ENCODE assay signal across 15 mouse cellular contexts in the genomic region with DNA sequence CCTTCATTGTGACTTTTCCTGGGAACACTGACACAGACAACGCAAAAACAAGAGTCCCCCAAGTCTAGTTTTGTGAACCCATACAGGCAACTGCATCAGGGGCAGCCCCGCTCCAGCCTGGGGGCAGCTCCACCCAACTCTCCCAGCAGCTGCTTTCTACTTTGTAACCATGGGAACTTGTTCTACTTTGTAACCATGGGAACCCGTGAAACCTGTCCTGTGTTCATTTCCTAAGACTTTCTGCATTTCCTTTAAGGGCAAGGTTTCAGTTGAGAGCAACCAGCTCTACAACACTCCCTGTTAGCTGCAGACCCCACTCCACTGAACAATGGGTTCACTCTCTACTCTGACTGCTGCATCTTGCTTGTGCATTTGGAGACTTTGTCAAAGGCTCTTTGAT. TPM values are rescaled to one million over a fixed set of nuclear protein-coding genes. Genes with fewer than 3 reads are reported as not detected.
DNase-seq lines count a peak whose midpoint lies in the region; ATAC-seq lines count a peak whose summit lies in the region.
"Had no signal": no experiment of that assay in that cellular context is flagged by ENCODE, and none has a peak within 500 bp of the region (broad histone marks: within the 10 kb centered on the region; RNA-seq: fewer than 3 reads in every experiment).

No protein-coding gene starts in this region.

- no peaks in the 10 kb centered on the region for H3K4me1 ChIP-seq in embryonic facial prominence, embryonic 11.5 days (ENCODE audit: control insufficient read depth, insufficient read depth, low read length)
- peaks cover 28% of the 10 kb centered on the region for H3K4me1 ChIP-seq in limb, embryonic 13.5 days
- H3K4me1 ChIP-seq: liver, embryonic 15.5 days had no signal

- peak; percentile 55 for DNase-seq in embryo, embryonic 10 days (ENCODE audit: low spot score)
- no peak for DNase-seq in embryo, embryonic 9.5 days (ENCODE audit: extremely low spot score)
- DNase-seq in CD4-positive helper T cell, adult 2 months (ENCODE audit: low read depth, low spot score): peak; percentile 56
- peak; percentile 70 for DNase-seq in embryonic facial prominence, embryonic 11.5 days (ENCODE audit: low spot score)
- no peak for DNase-seq in kidney, postnatal 25 days
- no peak for DNase-seq in layer of hippocampus, postnatal 10 days (ENCODE audit: low spot score in 2 of 2)
- no peak for DNase-seq in kidney, postnatal 14 days
- DNase-seq: adrenal gland, postnatal 25 days; cerebellum, adult 8-10 months; heart, adult 18-20 months; heart, postnatal 4 days; kidney, adult 8-10 months had no signal

- WGBS in embryonic facial prominence, embryonic 11.5 days: 17% methylated on average over 3 of the region's 3 CpGs
- WGBS in limb, embryonic 13.5 days: 21% methylated on average over 3 of the region's 3 CpGs

- no peaks in the 10 kb centered on the region for H3K27me3 ChIP-seq in embryonic facial prominence, embryonic 11.5 days (ENCODE audit: control insufficient read depth, insufficient read depth, low read length)
- no peaks in the 10 kb centered on the region; the same call in 1 of the 2 replicates for H3K27me3 ChIP-seq in limb, embryonic 13.5 days

- H3K27ac ChIP-seq in embryonic facial prominence, embryonic 11.5 days (replicated peaks; ENCODE audit: low read depth, low read length): no peak overlapping the region
- H3K27ac ChIP-seq in limb, embryonic 13.5 days: 0 out of 2 replicates have a peak overlapping the region, but pooled peaks have one; percentile 44
- H3K27ac ChIP-seq: liver, embryonic 15.5 days had no signal

- ATAC-seq in embryonic facial prominence, embryonic 11.5 days (replicated peaks; ENCODE audit: insufficient number of reproducible peaks, low FRiP score, low TSS enrichment, low read depth): no peak
- ATAC-seq in limb, embryonic 13.5 days (ENCODE audit: low FRiP score, low read depth): peak; percentile 80; the same call in 1 of the 2 replicates

- H3K4me3 ChIP-seq in embryonic facial prominence, embryonic 11.5 days (ENCODE audit: low read depth, low read length): no peak overlapping the region
- no peak overlapping the region for H3K4me3 ChIP-seq in limb, embryonic 13.5 days
- H3K4me3 ChIP-seq: liver, embryonic 15.5 days; myocyte had no signal

- no peaks in the 10 kb centered on the region for H3K36me3 ChIP-seq in embryonic facial prominence, embryonic 11.5 days (replicated peaks; ENCODE audit: control insufficient read depth, insufficient read depth, low read depth, low read length)
- H3K36me3 ChIP-seq in limb, embryonic 13.5 days: no peaks in the 10 kb centered on the region
- H3K36me3 ChIP-seq: liver, embryonic 15.5 days had no signal

- no peaks in the 10 kb centered on the region for H3K9me3 ChIP-seq in embryonic facial prominence, embryonic 11.5 days (replicated peaks; ENCODE audit: control insufficient read depth, low read length)
- no peaks in the 10 kb centered on the region for H3K9me3 ChIP-seq in limb, embryonic 13.5 days
- H3K9me3 ChIP-seq: liver, embryonic 15.5 days had no signal

- H3K4me2 ChIP-seq in embryonic facial prominence, embryonic 11.5 days (ENCODE audit: low read depth, low read length): no peak overlapping the region
- peak overlapping the region; percentile 30 for H3K4me2 ChIP-seq in limb, embryonic 13.5 days (replicated peaks)
- H3K4me2 ChIP-seq: liver, embryonic 15.5 days had no signal

- no peak overlapping the region for H3K9ac ChIP-seq in embryonic facial prominence, embryonic 11.5 days (replicated peaks; ENCODE audit: low read length)
- H3K9ac ChIP-seq in limb, embryonic 13.5 days: no peak overlapping the region
- H3K9ac ChIP-seq: liver, embryonic 15.5 days had no signal

RNA-seq across cellular contexts. Expression of gene Tnfrsf19, which starts 15.4 kb away (rescaled TPM):
- 60.1 and 62.6 TPM in 2 replicates for polyA plus RNA-seq in embryonic facial prominence, embryonic 11.5 days (2014; fragmentation: Nextera tagmentation; extraction: Ambion mirVana)
- 42.5 and 51.1 TPM in 2 replicates for polyA plus RNA-seq in limb, embryonic 13.5 days (2015; fragmentation: Nextera tagmentation; extraction: Ambion mirVana)
- total RNA-seq in layer of hippocampus, postnatal 10 days (2021): 10 to 100 TPM; 75.9 to 87.9 TPM

Comparison
In these comparisons a context has a peak if more than half of its experiments do, and no peak if none do; other contexts are left out.
1. DNase-seq: peak in embryo, embryonic 10 days (single experiment), CD4-positive helper T cell, adult 2 months (single experiment) and embryonic facial prominence, embryonic 11.5 days (single experiment); none in embryo, embryonic 9.5 days (single experiment), kidney, postnatal 25 days (0 of 2), layer of hippocampus, postnatal 10 days (0 of 2) and kidney, postnatal 14 days (single experiment).